Mouse (Mus musculus): ENCODE data around the gene Olfr156. TPM values are rescaled to one million over a fixed set of nuclear protein-coding genes. Genes with fewer than 3 reads are reported as not detected.

Olfr156 gene
- not detected in 2 replicates for polyA plus RNA-seq (2012; ENCODE audit: low replicate concordance)

GRCm38 (mm10) chr4:43823845-43824337 lies at the start of gene Olfr156:
Olfr156 (minus strand) TSS chr4:43823895.

GRCm38 (mm10) chr4:43851265-43851664 lies 27.6 kb upstream of the Olfr156 start, which contains the start of gene Olfr155:
Olfr155 (plus strand) TSS chr4:43851565.

GRCm38 (mm10) chr4:43840101-43840500 lies 16.4 kb upstream of the Olfr156 start, which contains the start of gene Olfr157:
Olfr157 (minus strand) TSS chr4:43840201.

GRCm38 (mm10) chr4:43770909-43771308 lies 52.8 kb downstream of the Olfr156 start, which contains the start of gene Olfr159:
Olfr159 (minus strand) TSS chr4:43771009.

Other genes starting within 250 kb of the Olfr156 start
- gene Rgp1, start 245.2 kb downstream of the Olfr156 start, polyA plus RNA-seq (2012; ENCODE audit: low replicate concordance), result 10.0 and 92.3 TPM in 2 replicates
- gene Gba2, start 245.0 kb downstream of the Olfr156 start, polyA plus RNA-seq (2012; ENCODE audit: low replicate concordance), result 5.8 and 15.7 TPM in 2 replicates
- not detected in 2 replicates for gene Msmp, start 239.4 kb downstream of the Olfr156 start, polyA plus RNA-seq (2012; ENCODE audit: low replicate concordance)
- 0.08 and 0.18 TPM in 2 replicates for gene Npr2, start 192.0 kb downstream of the Olfr156 start, polyA plus RNA-seq (2012; ENCODE audit: low replicate concordance)
- not detected in 2 replicates for gene Spag8, start 170.3 kb downstream of the Olfr156 start, polyA plus RNA-seq (2012; ENCODE audit: low replicate concordance)
- 13.6 and 20.8 TPM in 2 replicates for gene Hint2, start 167.4 kb downstream of the Olfr156 start, polyA plus RNA-seq (2012; ENCODE audit: low replicate concordance)
- 0.60 and 1.3 TPM in 2 replicates for gene Tmem8b, start 154.9 kb downstream of the Olfr156 start, polyA plus RNA-seq (2012; ENCODE audit: low replicate concordance)
- not detected in 2 replicates for gene Fam221b, start 154.8 kb downstream of the Olfr156 start, polyA plus RNA-seq (2012; ENCODE audit: low replicate concordance)
- not detected in 2 replicates for gene Olfr70, start 123.1 kb downstream of the Olfr156 start, polyA plus RNA-seq (2012; ENCODE audit: low replicate concordance)
- 0.15 TPM in 1 of 2 replicates, not detected in the other for gene Olfr71, start 113.6 kb downstream of the Olfr156 start, polyA plus RNA-seq (2012; ENCODE audit: low replicate concordance)
- gene Hrct1, start 96.7 kb downstream of the Olfr156 start, polyA plus RNA-seq (2012; ENCODE audit: low replicate concordance), result 0.11 TPM in 1 of 2 replicates, not detected in the other
- gene Spaar, start 93.9 kb downstream of the Olfr156 start, polyA plus RNA-seq (2012; ENCODE audit: low replicate concordance), result 0.03 TPM in 1 of 2 replicates, not detected in the other
- gene Olfr159, start 52.9 kb downstream of the Olfr156 start, polyA plus RNA-seq (2012; ENCODE audit: low replicate concordance), result not detected in 2 replicates
- gene Olfr157, start 16.3 kb upstream of the Olfr156 start, polyA plus RNA-seq (2012; ENCODE audit: low replicate concordance), result not detected in 2 replicates
- gene Olfr155, start 27.7 kb upstream of the Olfr156 start, polyA plus RNA-seq (2012; ENCODE audit: low replicate concordance), result not detected in 2 replicates
- gene Reck, start 51.6 kb upstream of the Olfr156 start, polyA plus RNA-seq (2012; ENCODE audit: low replicate concordance), result 0.30 TPM in 1 of 2 replicates, not detected in the other
- 3.6 and 23.8 TPM in 2 replicates for gene Glipr2, start 133.5 kb upstream of the Olfr156 start, polyA plus RNA-seq (2012; ENCODE audit: low replicate concordance)
- gene Ccin, start 159.6 kb upstream of the Olfr156 start, polyA plus RNA-seq (2012; ENCODE audit: low replicate concordance), result not detected in 2 replicates
- 312 and 355 TPM in 2 replicates for gene Clta, start 180.6 kb upstream of the Olfr156 start, polyA plus RNA-seq (2012; ENCODE audit: low replicate concordance)